Mouse (Mus musculus) brain, adult 10 weeks (tissue): ENCODE data around the gene Tmf1. TPM values are rescaled to one million over a fixed set of nuclear protein-coding genes. Genes with fewer than 3 reads are reported as not detected.

ENCODE experiments used
- polyA plus RNA-seq: library from polyadenylated mRNA; stranded (reverse); fragments of 350-450 nt; fragmentation: Illumina TruSeq; extraction: RNeasy Lipid Tissue Mini Kit (QIAGEN cat#74804); gene quantifications from one replicate; pipeline ENCODE4 v1.2.3, GENCODE M21; 2015; ENCODE audit warnings: low read depth, low replicate concordance

The Tmf1 gene
- 22.9 TPM for polyA plus RNA-seq

GRCm38 (mm10) chr6:97178491-97179366 is at the start of gene Tmf1:
Tmf1 (minus strand) TSS chr6:97179122.

DNA sequence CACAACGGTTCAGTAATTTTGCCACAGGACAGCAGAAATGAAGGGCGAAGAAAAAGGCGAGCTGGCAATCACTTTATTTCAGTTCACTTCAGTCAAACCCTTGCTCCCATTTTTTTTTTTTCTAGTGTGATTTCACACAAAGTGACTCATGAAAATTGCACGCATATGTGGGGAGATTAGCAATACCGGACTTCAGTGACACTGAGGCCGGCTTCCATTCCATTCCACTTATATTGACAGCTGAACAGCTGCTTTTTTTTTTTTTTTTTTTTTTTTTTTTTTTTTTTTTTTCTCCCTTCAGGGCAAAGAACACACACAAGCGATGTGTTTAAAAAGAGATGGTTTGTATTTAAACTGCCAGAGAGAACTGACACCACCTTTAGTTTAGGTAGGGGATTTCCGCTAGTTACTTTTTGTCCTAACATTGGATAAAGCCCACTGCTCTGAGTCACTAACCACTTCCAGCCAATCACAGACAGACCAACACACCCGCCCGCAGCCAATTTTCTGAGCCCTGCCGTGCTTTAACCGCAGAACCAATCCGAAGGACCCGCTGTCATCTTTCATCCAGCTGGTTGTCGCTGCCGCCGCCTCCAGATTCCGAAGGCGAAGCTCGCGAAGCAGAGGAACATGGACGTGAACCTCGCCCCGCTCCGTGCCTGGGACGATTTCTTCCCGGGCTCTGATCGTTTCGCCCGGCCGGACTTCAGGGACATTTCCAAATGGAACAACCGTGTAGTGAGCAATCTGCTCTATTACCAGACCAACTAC is 31.5 kb upstream of the Tmf1 start, which contains the start of gene Arl6ip5:
Gene Arl6ip5, plus strand, starts transcription at position 499 of the 771 bp plus-strand sequence.

DNA sequence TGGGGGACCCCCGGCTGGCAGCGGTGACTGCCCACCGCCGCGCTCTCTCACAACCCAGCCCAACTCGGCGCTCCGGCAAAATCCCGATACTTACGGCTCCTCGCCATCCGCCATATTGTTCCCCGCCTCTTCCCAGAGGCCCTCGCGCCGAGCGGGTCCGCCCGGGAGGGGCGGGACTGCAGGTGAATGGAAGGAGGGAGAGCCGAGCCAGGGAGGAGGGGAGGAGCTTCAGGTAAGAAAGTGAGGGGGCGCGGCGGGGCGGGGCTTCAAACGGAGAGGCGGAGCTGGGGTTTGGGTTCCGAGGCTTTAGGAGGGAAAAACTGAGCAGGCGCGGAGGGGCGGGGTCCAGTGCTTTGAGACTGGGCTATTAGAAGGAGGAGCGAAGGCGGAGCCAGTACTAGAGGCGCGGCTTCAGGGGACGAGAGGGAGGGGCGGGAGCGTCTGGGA is 26.5 kb upstream of the Tmf1 start, which contains the start of gene Uba3:
Gene Uba3, minus strand, starts transcription at position 209 of the 447 bp plus-strand sequence.

GRCm38 (mm10) chr6:97148383-97149251 is 30.3 kb downstream of the Tmf1 start, which contains the start of gene Eogt:
Eogt (minus strand) TSS chr6:97149182.

Other genes starting within 250 kb of the Tmf1 start
- gene Fam19a4, start 118.7 kb downstream of the Tmf1 start, polyA plus RNA-seq, result 3.5 TPM
- 20.8 TPM for gene Eogt, start 29.9 kb downstream of the Tmf1 start, polyA plus RNA-seq
- 110 TPM for gene Uba3, start 26.5 kb upstream of the Tmf1 start, polyA plus RNA-seq
- gene Arl6ip5, start 31.6 kb upstream of the Tmf1 start, polyA plus RNA-seq, result 285 TPM
- gene Lmod3, start 73.6 kb upstream of the Tmf1 start, polyA plus RNA-seq, result not detected